Mouse (Mus musculus): ENCODE data around the gene Pramef12. TPM values are rescaled to one million over a fixed set of nuclear protein-coding genes. Genes with fewer than 3 reads are reported as not detected.
"Not testable (repeated sequence)": the region's sequence is repeated elsewhere in the genome, so short reads cannot be mapped to it uniquely, and the experiment has no call there.

The Pramef12 gene
- polyA plus RNA-seq, 1 experiment = not detected

- H3K4me1 ChIP-seq (ENCODE audit: control insufficient read depth, insufficient read depth, low read length) = no peaks in the 10 kb centered on the region
- no peak overlapping the region for H3K27ac ChIP-seq (ENCODE audit: insufficient read depth, low read length)
- no peak overlapping the region for H3K4me3 ChIP-seq (ENCODE audit: insufficient read depth, low read length)
- TF ChIP-seq POLR2A (IDR thresholded peaks at IDR 0.05; ENCODE audit: extremely low read depth, insufficient read depth, low read length) (no peak), CTCF (IDR thresholded peaks at IDR 0.05; ENCODE audit: extremely low read depth, insufficient read depth, low read length) (no peak)
Measured at GRCm38 (mm10) chr4:144420644-144421043, 12.4 kb upstream of the Pramef12 start.

- TF ChIP-seq CTCF (IDR thresholded peaks at IDR 0.05; ENCODE audit: extremely low read depth, insufficient read depth, low read length) (no peak), POLR2A (IDR thresholded peaks at IDR 0.05; ENCODE audit: extremely low read depth, insufficient read depth, low read length) (no peak)
- H3K4me1 ChIP-seq (ENCODE audit: control insufficient read depth, insufficient read depth, low read length) = no peaks in the 10 kb centered on the region
- H3K27ac ChIP-seq (ENCODE audit: insufficient read depth, low read length) = no peak overlapping the region
- no peak overlapping the region for H3K4me3 ChIP-seq (ENCODE audit: insufficient read depth, low read length)
Measured at GRCm38 (mm10) chr4:144406261-144406660, 2.0 kb downstream of the Pramef12 start.

- Histone ChIP-seq H3K4me3 (ENCODE audit: insufficient read depth, low read length) (no peak overlapping the region), H3K4me1 (ENCODE audit: control insufficient read depth, insufficient read depth, low read length) (no peaks in the 10 kb centered on the region), H3K27ac (ENCODE audit: insufficient read depth, low read length) (no peak overlapping the region)
- TF ChIP-seq POLR2A (IDR thresholded peaks at IDR 0.05; ENCODE audit: extremely low read depth, insufficient read depth, low read length) = no peak
- no peak for TF ChIP-seq CTCF (IDR thresholded peaks at IDR 0.05; ENCODE audit: extremely low read depth, insufficient read depth, low read length)
Measured at GRCm38 (mm10) chr4:144404456-144405086, 3.7 kb downstream of the Pramef12 start.

- TF ChIP-seq POLR2A (IDR thresholded peaks at IDR 0.05; ENCODE audit: extremely low read depth, insufficient read depth, low read length) = no peak
- TF ChIP-seq CTCF (IDR thresholded peaks at IDR 0.05; ENCODE audit: extremely low read depth, insufficient read depth, low read length) = no peak
- no peaks in the 10 kb centered on the region for H3K4me1 ChIP-seq (ENCODE audit: control insufficient read depth, insufficient read depth, low read length)
- H3K4me3 ChIP-seq (ENCODE audit: insufficient read depth, low read length) = no peak overlapping the region
- no peak overlapping the region for H3K27ac ChIP-seq (ENCODE audit: insufficient read depth, low read length)
Measured at GRCm38 (mm10) chr4:144402712-144403111, 5.6 kb downstream of the Pramef12 start.

- TF ChIP-seq POLR2A (IDR thresholded peaks at IDR 0.05; ENCODE audit: extremely low read depth, insufficient read depth, low read length) = no peak
- no peak for TF ChIP-seq CTCF (IDR thresholded peaks at IDR 0.05; ENCODE audit: extremely low read depth, insufficient read depth, low read length)
- Histone ChIP-seq H3K27ac (ENCODE audit: insufficient read depth, low read length) (no peak overlapping the region), H3K4me1 (ENCODE audit: control insufficient read depth, insufficient read depth, low read length) (no peaks in the 10 kb centered on the region), H3K4me3 (ENCODE audit: insufficient read depth, low read length) (no peak overlapping the region)
Measured at GRCm38 (mm10) chr4:144396316-144396715, 11.9 kb downstream of the Pramef12 start.

- no peaks in the 10 kb centered on the region for H3K4me1 ChIP-seq (ENCODE audit: control insufficient read depth, insufficient read depth, low read length)
- H3K4me3 ChIP-seq (ENCODE audit: insufficient read depth, low read length) = no peak within 1 kb of the TSS
- H3K27ac ChIP-seq (ENCODE audit: insufficient read depth, low read length) = no peak within 1 kb of the TSS
- TF ChIP-seq POLR2A (IDR thresholded peaks at IDR 0.05; ENCODE audit: extremely low read depth, insufficient read depth, low read length) = no peak
- no peak for TF ChIP-seq CTCF (IDR thresholded peaks at IDR 0.05; ENCODE audit: extremely low read depth, insufficient read depth, low read length)
Measured at GRCm38 (mm10) chr4:144377911-144378310, 30.4 kb downstream of the Pramef12 start, which contains the start of gene Pramef20. Pramef20 (minus strand) TSS chr4:144377933.

GRCm38 (mm10) chr4:144357642-144358041, 50.6 kb downstream of the Pramef12 start, which contains the start of gene Gm13119:
Gm13119 (plus strand) TSS chr4:144357942.
- H3K27ac ChIP-seq (ENCODE audit: insufficient read depth, low read length); H3K4me3 ChIP-seq (ENCODE audit: insufficient read depth, low read length): not testable (repeated sequence)

More at GRCm38 (mm10) chr4:144357642-144358041, 50.6 kb downstream of the Pramef12 start, which contains the start of gene Gm13119:
- not testable (repeated sequence) for H3K4me1 ChIP-seq (ENCODE audit: control insufficient read depth, insufficient read depth, low read length)

Other genes with a start within 250 kb of the Pramef12 start
- not detected in 2 replicates for gene Oog3, start 245.8 kb downstream of the Pramef12 start, polyA plus RNA-seq (2012; rRNA removed)
- gene Oog2, start 217.7 kb downstream of the Pramef12 start, polyA plus RNA-seq (2012; rRNA removed) = not detected in 2 replicates
- gene C87977, start 195.1 kb downstream of the Pramef12 start, polyA plus RNA-seq (2012; rRNA removed) = not detected in 2 replicates
- not detected in 2 replicates for gene Pramel5, start 128.0 kb downstream of the Pramef12 start, polyA plus RNA-seq (2012; rRNA removed)
- gene Gm13128, start 78.2 kb downstream of the Pramef12 start, polyA plus RNA-seq (2012; rRNA removed) = not detected in 2 replicates
- not detected in 2 replicates for gene Gm13119, start 50.5 kb downstream of the Pramef12 start, polyA plus RNA-seq (2012; rRNA removed)
- gene Pramef20, start 30.5 kb downstream of the Pramef12 start, polyA plus RNA-seq (2012; rRNA removed) = not detected in 2 replicates
- gene 1700012P22Rik, start 30.3 kb upstream of the Pramef12 start, polyA plus RNA-seq (2012; rRNA removed) = not detected in 2 replicates
- not detected in 2 replicates for gene Gm9944, start 44.9 kb upstream of the Pramef12 start, polyA plus RNA-seq (2012; rRNA removed)
- gene Aadacl3, start 55.3 kb upstream of the Pramef12 start, polyA plus RNA-seq (2012; rRNA removed) = not detected in 2 replicates
- gene 9430007A20Rik, start 111.4 kb upstream of the Pramef12 start, polyA plus RNA-seq (2012; rRNA removed) = not detected in 2 replicates
- not detected in 2 replicates for gene Gm13124, start 156.7 kb upstream of the Pramef12 start, polyA plus RNA-seq (2012; rRNA removed)
- gene Aadacl4, start 205.2 kb upstream of the Pramef12 start, polyA plus RNA-seq (2012; rRNA removed) = not detected in 2 replicates

Data from cortical plate, adult 2 months (tissue).